Mouse (Mus musculus): Measurements from ENCODE around the gene Pomgnt1. TPM values are rescaled to one million over a fixed set of nuclear protein-coding genes. Genes with fewer than 3 reads are reported as not detected.

Gene Pomgnt1
- total RNA-seq, 1 experiment from 2014 or later = 21.2 TPM

DNA sequence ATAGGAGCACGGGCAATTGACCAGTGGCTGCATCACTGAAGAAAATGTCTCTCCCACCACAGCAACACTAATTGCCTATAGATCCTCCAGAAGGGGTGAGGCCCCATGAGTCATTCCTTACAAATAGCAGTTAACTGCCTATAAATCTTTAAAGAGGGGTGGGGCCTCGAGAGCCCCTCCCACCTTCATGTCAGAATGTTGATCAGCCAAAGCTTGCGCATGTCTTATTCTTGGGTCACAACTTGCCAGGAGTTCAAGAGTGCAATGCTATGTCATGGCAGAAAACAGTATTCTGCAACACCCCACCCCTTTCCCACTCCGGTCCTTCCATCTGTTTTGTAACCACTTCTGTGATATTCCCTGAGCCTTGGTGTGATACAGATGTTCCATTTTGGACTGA, 82.9 kb downstream of the Pomgnt1 start:
- ATAC-seq (ENCODE audit: extremely low read depth, insufficient number of reproducible peaks, low FRiP score, poor library complexity, severe bottlenecking) = no peak

DNA sequence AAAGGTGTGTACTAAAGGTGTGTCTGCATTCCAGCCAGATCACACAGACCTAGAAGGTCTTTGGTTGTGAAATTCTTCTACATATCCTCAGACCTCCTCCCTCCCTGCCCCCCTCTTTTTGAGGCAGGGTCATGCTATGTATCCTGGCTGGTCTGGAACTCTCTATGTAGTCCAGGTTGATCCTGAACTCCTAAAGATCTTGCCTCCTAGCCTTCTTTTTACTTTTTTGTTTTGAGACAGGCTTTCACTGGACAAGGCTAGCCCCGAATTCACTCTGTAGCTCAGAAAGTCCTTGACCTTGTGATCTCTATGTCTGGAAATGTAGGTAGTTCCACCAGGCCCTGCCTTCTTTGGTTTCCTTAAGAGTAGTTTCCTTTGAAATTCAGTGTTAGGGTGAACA, 85.3 kb downstream of the Pomgnt1 start:
- no peak for ATAC-seq (ENCODE audit: extremely low read depth, insufficient number of reproducible peaks, low FRiP score, poor library complexity, severe bottlenecking)

Other genes starting within 250 kb of the Pomgnt1 start
- not detected in 2 replicates for gene Kncn, start 239.4 kb upstream of the Pomgnt1 start, total RNA-seq (2017)
- 0.25 TPM in 1 of 2 replicates, not detected in the other for gene 6430628N08Rik, start 233.2 kb upstream of the Pomgnt1 start, total RNA-seq (2017)
- gene Dmbx1, start 183.9 kb upstream of the Pomgnt1 start, total RNA-seq (2017) = not detected in 2 replicates
- gene Faah, start 105.9 kb upstream of the Pomgnt1 start, total RNA-seq (2017) = 14.7 and 15.8 TPM in 2 replicates
- 30.7 and 49.6 TPM in 2 replicates for gene Nsun4, start 70.0 kb upstream of the Pomgnt1 start, total RNA-seq (2017)
- 251 and 277 TPM in 2 replicates for gene Uqcrh, start 48.8 kb upstream of the Pomgnt1 start, total RNA-seq (2017)
- gene Lrrc41, start 48.6 kb upstream of the Pomgnt1 start, total RNA-seq (2017) = 14.8 and 19.8 TPM in 2 replicates
- gene Rad54l, start 150 bp upstream of the Pomgnt1 start, total RNA-seq (2017) = 0.86 and 0.93 TPM in 2 replicates
- 0.37 and 0.58 TPM in 2 replicates for gene Lurap1, start 27.5 kb downstream of the Pomgnt1 start, total RNA-seq (2017)
- 5.0 and 7.1 TPM in 2 replicates for gene Tspan1, start 43.8 kb downstream of the Pomgnt1 start, total RNA-seq (2017)
- gene 1700042G07Rik, start 49.5 kb downstream of the Pomgnt1 start, total RNA-seq (2017) = not detected in 2 replicates
- gene Gm49337, start 49.5 kb downstream of the Pomgnt1 start, total RNA-seq (2017) = not detected in 2 replicates
- gene Pik3r3, start 97.8 kb downstream of the Pomgnt1 start, total RNA-seq (2017) = 0.70 and 1.6 TPM in 2 replicates

All from neutrophil, adult 5-6 weeks (primary cell).